Mouse (Mus musculus): ENCODE data around the gene Ube2d2b. TPM values are rescaled to one million over a fixed set of nuclear protein-coding genes. Genes with fewer than 3 reads are reported as not detected.

The Ube2d2b gene
- polyA plus RNA-seq, 1 experiment, result not detected

DNA sequence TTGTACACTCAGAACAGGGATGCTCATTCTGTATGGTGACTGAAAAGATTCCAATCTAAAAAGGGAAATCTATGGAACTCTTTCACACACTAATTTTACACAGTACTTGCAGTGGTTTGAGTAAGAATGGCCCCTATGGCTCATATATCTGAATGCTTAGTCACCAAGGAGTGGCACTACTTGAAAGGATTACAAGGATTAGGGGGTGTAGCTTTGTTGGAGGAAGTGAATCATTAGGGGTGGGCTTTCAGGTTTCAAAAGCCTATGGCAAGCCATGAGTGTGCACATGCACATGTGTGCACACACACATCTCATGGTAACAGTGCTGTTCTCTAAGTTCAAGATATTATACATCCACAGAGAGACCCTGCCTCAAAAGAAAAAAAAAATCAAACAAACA is 27.3 kb upstream of the Ube2d2b start:
- Histone ChIP-seq H3K4me3 (ENCODE audit: insufficient read depth, low read length) (no peak overlapping the region), H3K4me1 (ENCODE audit: control insufficient read depth, insufficient read depth, low read length) (peaks cover 2% of the 10 kb centered on the region; the same call in 1 of the 2 replicates), H3K27ac (ENCODE audit: insufficient read depth, low read length) (no peak overlapping the region)
- TF ChIP-seq POLR2A (IDR thresholded peaks at IDR 0.05; ENCODE audit: extremely low read depth, insufficient read depth, low read length), result no peak
- TF ChIP-seq CTCF (IDR thresholded peaks at IDR 0.05; ENCODE audit: extremely low read depth, insufficient read depth, low read length), result no peak

DNA sequence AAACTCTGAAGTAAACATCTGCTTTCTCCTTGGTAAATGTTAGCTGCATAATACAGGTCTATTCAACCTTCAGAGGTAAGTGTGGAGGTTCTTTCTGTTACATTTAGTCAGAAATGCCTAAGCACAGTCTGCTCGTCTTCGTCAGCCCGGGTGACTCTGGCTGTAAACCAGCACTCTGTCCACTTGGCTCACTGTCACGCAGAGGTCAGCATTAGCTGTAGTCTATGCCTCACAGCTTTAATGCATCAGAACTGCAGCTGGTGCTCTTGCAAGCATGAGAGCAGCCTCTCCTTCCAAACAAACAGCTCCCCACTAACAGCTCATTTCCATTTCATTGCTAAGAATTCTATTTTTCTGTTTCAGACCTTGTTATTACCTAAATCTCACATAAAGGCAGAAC is 22.4 kb upstream of the Ube2d2b start:
- Histone ChIP-seq H3K27ac (ENCODE audit: insufficient read depth, low read length) (no peak overlapping the region), H3K4me1 (ENCODE audit: control insufficient read depth, insufficient read depth, low read length) (no peaks in the 10 kb centered on the region), H3K4me3 (ENCODE audit: insufficient read depth, low read length) (no peak overlapping the region)
- TF ChIP-seq POLR2A (IDR thresholded peaks at IDR 0.05; ENCODE audit: extremely low read depth, insufficient read depth, low read length) (no peak), CTCF (IDR thresholded peaks at IDR 0.05; ENCODE audit: extremely low read depth, insufficient read depth, low read length) (no peak)

DNA sequence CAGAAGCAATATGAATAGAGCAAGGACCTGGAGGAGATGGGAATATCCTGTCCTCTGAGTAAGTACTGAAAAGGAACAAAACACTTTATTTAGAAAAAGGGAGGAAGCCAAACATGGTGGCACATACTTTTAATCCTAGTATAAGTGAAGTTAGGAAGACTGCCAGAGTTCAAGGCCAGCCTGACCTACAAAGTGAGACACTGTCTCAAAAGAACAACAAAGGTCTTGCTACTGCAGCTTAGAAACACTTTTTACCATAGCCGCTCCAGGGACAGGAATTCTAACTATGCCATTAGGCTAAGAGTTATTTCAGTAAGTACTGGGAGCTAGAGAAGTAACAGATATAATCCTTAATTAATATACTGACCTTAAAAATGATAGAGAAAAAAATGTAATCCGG is 15.2 kb upstream of the Ube2d2b start:
- Histone ChIP-seq H3K27ac (ENCODE audit: insufficient read depth, low read length) (no peak overlapping the region), H3K4me3 (ENCODE audit: insufficient read depth, low read length) (no peak overlapping the region), H3K4me1 (ENCODE audit: control insufficient read depth, insufficient read depth, low read length) (no peaks in the 10 kb centered on the region)
- TF ChIP-seq POLR2A (IDR thresholded peaks at IDR 0.05; ENCODE audit: extremely low read depth, insufficient read depth, low read length) (no peak), CTCF (IDR thresholded peaks at IDR 0.05; ENCODE audit: extremely low read depth, insufficient read depth, low read length) (no peak)

DNA sequence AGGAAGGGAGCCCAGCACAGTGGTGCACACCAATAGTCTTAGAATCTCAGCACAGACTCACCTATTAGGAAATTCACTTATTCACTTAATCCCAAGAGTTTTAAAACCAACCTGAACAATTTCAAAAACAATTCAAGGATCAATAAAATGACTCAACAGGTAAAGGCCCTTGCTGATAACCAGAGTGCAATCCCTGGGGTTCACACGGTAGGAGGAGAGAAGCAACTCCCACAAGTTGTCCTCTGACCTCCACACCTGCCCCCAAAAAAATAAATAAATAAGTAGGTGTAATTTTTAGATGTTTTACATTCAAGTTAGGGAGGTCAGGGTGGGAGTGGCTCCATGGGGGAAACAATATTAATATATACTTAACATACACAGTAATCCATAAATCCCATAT is 7.4 kb upstream of the Ube2d2b start:
- TF ChIP-seq POLR2A (IDR thresholded peaks at IDR 0.05; ENCODE audit: extremely low read depth, insufficient read depth, low read length) (no peak), CTCF (IDR thresholded peaks at IDR 0.05; ENCODE audit: extremely low read depth, insufficient read depth, low read length) (no peak)
- Histone ChIP-seq H3K4me3 (ENCODE audit: insufficient read depth, low read length) (no peak overlapping the region), H3K27ac (ENCODE audit: insufficient read depth, low read length) (no peak overlapping the region), H3K4me1 (ENCODE audit: control insufficient read depth, insufficient read depth, low read length) (no peaks in the 10 kb centered on the region)

DNA sequence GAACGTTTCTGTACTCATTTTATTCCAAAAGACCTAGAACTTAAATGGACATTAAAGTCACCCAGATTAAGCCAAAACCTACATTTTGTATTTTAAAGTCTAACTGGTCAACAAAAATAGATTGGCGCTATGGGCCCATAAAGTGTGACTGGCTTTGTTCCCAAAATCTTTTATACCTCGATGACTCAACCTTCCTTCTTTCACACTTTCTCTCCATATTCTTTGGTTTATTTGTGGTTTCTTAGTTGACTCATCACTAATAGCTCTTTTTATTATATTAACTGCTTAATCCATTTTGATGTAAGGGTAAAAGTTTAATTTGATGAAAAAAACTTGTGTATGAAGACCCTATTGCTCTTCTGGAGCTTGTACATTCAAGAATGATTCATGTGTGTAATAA is 1.5 kb downstream of the Ube2d2b start:
- H3K4me3 ChIP-seq (ENCODE audit: insufficient read depth, low read length), result no peak overlapping the region
- H3K27ac ChIP-seq (ENCODE audit: insufficient read depth, low read length), result no peak overlapping the region
- TF ChIP-seq POLR2A (IDR thresholded peaks at IDR 0.05; ENCODE audit: extremely low read depth, insufficient read depth, low read length) (no peak), CTCF (IDR thresholded peaks at IDR 0.05; ENCODE audit: extremely low read depth, insufficient read depth, low read length) (no peak)
- no peaks in the 10 kb centered on the region for H3K4me1 ChIP-seq (ENCODE audit: control insufficient read depth, insufficient read depth, low read length)

DNA sequence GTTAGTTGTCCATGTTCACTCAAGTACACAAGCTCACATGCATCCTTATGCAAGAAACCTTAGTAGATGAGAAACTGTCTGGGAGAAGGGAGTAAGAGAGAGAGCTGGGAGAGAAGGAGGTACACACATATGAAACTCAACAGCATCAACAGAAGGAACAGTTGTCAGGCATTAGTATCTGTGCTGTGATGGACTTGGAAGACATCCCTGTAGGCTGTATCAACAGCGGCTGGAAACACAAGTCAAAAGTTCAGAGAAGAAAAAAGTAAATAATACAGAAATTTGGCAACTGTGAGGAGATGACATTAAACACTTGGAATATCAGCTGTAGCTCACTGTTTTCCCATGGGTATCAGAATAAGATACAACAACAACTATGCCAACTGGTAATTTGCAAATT is 4.4 kb downstream of the Ube2d2b start:
- TF ChIP-seq POLR2A (IDR thresholded peaks at IDR 0.05; ENCODE audit: extremely low read depth, insufficient read depth, low read length) (no peak), CTCF (IDR thresholded peaks at IDR 0.05; ENCODE audit: extremely low read depth, insufficient read depth, low read length) (no peak)
- Histone ChIP-seq H3K27ac (ENCODE audit: insufficient read depth, low read length) (no peak overlapping the region), H3K4me3 (ENCODE audit: insufficient read depth, low read length) (no peak overlapping the region), H3K4me1 (ENCODE audit: control insufficient read depth, insufficient read depth, low read length) (peaks cover 3% of the 10 kb centered on the region)

DNA sequence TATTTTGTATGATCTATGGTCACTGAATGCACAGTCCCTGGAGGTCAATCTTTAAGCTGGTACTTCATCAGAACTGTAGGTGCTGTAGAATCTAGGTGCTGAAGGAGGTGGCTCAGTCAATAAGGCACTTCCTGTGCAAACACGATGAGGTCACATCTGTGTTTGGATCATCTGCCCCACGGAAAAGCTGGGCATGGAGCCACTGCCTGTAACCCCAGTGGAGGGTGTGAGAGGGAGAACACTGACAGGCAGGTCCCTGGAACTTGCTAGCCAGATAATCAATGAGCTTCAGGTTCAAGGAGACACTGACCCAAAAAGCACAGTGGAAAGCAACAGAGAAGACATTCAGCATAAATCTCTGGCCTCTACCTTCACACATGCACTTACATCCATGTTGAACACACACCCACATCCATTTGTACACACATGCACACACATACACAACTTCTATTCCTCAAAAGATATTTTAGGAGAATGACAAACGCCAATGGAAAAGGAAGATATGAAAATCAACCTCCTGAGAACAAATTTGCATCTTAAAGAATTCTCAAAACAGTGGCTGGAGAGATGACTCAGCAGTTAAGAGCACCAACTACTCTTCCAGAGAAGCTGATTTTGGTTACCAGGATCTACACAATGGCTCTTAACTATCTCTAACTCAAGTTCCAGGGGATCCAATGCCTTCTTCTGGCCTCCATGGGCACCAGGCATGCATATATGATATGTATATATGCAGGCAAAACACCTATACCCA is 9.2 kb downstream of the Ube2d2b start:
- H3K4me3 ChIP-seq (ENCODE audit: insufficient read depth, low read length), result no peak overlapping the region
- H3K4me1 ChIP-seq (ENCODE audit: control insufficient read depth, insufficient read depth, low read length), result peaks cover 3% of the 10 kb centered on the region
- H3K27ac ChIP-seq (ENCODE audit: insufficient read depth, low read length), result peak overlapping the region; percentile 77; the same call in 1 of the 2 replicates
- TF ChIP-seq POLR2A (IDR thresholded peaks at IDR 0.05; ENCODE audit: extremely low read depth, insufficient read depth, low read length) (no peak), CTCF (IDR thresholded peaks at IDR 0.05; ENCODE audit: extremely low read depth, insufficient read depth, low read length) (no peak)

DNA sequence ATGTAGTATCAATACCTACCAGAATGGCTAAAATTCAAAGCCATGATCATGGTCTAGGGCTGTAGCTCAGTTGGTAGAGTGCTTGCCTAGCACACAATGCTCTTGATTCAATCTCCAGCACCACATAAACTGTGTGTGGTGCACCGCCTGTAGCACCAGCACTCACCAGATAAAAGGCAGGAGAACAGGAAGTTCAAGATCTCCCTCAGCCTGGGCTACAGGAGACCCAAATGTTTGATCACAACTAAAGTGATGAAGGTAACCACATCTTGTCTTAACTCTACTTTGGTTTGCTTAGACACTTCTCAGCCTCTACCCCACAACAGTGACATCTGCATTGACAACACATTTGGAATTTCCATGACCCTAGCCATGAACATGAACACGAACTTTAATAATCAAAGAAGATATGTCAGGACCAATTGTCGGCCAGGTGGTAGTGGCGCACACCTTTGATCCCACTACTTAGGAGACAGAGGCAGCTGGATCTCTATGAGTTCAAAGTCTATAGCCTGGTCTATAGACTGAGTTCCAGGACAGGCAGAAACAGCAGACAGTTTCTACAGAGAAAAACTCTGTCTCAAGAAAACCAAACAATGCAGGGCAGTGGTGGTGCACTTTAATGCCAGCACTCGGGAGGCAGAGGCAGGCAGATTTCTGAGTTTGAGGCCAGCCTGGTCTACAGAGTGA is 10.8 kb downstream of the Ube2d2b start:
- Histone ChIP-seq H3K4me1 (ENCODE audit: control insufficient read depth, insufficient read depth, low read length) (peaks cover 3% of the 10 kb centered on the region), H3K27ac (ENCODE audit: insufficient read depth, low read length) (no peak overlapping the region), H3K4me3 (ENCODE audit: insufficient read depth, low read length) (no peak overlapping the region)
- TF ChIP-seq POLR2A (IDR thresholded peaks at IDR 0.05; ENCODE audit: extremely low read depth, insufficient read depth, low read length) (no peak), CTCF (IDR thresholded peaks at IDR 0.05; ENCODE audit: extremely low read depth, insufficient read depth, low read length) (no peak)

DNA sequence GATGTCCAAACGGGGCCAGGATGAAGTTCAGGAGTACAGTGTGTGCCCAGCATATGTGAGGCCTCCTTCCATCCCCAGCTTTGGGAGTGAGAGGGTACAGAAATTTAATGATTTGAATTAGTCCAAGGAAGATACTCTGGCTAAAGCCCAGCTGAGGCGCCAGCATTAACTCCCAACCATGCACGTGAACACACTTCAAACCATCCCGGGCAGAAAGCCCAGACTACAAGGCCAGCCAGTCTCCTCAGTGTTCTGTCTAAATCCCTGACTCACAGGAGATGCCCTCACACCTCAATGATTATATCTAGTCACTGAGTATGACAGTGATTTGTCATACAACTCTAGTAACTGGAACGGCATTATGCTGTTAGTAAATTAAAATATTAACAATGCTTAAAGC is 17.4 kb downstream of the Ube2d2b start:
- H3K4me1 ChIP-seq (ENCODE audit: control insufficient read depth, insufficient read depth, low read length), result no peaks in the 10 kb centered on the region; the same call in 1 of the 2 replicates
- no peak overlapping the region for H3K27ac ChIP-seq (ENCODE audit: insufficient read depth, low read length)
- TF ChIP-seq CTCF (IDR thresholded peaks at IDR 0.05; ENCODE audit: extremely low read depth, insufficient read depth, low read length) (no peak), POLR2A (IDR thresholded peaks at IDR 0.05; ENCODE audit: extremely low read depth, insufficient read depth, low read length) (no peak)
- H3K4me3 ChIP-seq (ENCODE audit: insufficient read depth, low read length), result no peak overlapping the region

DNA sequence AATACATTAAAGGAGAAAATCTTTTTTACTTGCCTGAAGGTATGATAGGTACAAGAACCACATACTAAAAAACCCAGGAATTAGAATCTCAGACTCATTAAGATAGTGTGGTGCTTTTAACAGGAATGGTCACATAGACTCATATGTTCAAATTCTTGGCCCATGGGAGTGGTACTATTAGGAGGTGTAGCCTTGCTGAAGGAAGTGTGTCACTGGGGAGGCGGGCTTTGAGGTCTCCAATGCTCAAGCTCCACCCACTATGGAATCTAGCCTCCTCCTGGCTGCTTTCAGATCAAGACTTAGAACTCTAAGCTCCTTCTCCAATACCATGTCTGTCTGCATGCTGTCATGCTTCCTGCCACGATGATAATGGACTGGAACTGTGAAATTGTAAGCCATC is 17.9 kb downstream of the Ube2d2b start:
- H3K4me3 ChIP-seq (ENCODE audit: insufficient read depth, low read length), result no peak overlapping the region
- no peaks in the 10 kb centered on the region; the same call in 1 of the 2 replicates for H3K4me1 ChIP-seq (ENCODE audit: control insufficient read depth, insufficient read depth, low read length)
- no peak overlapping the region for H3K27ac ChIP-seq (ENCODE audit: insufficient read depth, low read length)
- TF ChIP-seq CTCF (IDR thresholded peaks at IDR 0.05; ENCODE audit: extremely low read depth, insufficient read depth, low read length) (no peak), POLR2A (IDR thresholded peaks at IDR 0.05; ENCODE audit: extremely low read depth, insufficient read depth, low read length) (no peak)

All from cortical plate, adult 2 months (tissue).